Mouse (Mus musculus) mesoderm, embryonic 11.5 days (tissue): ENCODE measurements around the gene Sowaha.
"Not testable (repeated sequence)": the region's sequence is repeated elsewhere in the genome, so short reads cannot be mapped to it uniquely, and the experiment has no call there.

ENCODE experiments used
- DNase-seq: peaks from one replicate; pipeline ENCODE4 v3.0.0-alpha.2; 2012; ENCODE audit warnings: low read depth, low spot score

Sowaha gene

DNA sequence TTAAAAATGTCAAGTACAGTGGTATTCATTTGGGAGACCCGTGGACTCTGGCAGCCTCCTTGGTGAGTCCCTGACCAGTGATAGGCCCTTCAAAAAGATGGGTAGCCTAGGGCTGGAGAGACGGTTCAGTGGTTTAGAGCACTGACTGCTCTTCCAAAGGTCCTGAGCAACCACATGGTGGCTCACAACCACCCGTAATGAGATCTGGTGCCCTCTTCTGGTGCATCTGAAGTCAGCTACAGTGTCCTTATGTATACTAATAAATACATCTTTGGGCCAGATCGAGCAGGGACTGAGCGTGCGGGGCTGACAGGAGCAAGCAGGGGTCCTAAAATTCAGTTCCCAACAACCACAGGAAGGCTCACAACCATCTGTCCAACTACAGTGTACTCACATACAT, 36.2 kb downstream of the Sowaha start:
- DNase-seq, result no peak

DNA sequence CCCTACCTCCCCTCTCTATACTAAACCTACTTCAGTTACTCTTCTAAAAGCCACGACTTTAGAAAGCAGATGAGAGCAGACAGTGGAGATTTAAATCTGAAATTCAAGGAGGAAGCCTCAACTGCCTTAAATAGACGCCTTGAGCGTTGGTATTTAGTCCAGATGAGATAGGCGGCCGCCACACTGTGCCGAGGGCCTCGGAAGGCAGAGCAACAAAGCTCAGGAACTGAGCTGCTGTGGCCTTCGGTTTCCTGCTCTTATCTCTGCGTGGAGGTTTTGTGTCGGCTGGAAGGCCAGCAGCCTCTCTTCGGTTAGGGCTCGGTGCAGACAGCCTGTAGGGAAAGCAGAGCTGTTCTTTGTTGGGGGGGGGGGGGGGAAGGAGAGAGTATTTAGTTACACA, 38.2 kb downstream of the Sowaha start:
- no peak for DNase-seq

DNA sequence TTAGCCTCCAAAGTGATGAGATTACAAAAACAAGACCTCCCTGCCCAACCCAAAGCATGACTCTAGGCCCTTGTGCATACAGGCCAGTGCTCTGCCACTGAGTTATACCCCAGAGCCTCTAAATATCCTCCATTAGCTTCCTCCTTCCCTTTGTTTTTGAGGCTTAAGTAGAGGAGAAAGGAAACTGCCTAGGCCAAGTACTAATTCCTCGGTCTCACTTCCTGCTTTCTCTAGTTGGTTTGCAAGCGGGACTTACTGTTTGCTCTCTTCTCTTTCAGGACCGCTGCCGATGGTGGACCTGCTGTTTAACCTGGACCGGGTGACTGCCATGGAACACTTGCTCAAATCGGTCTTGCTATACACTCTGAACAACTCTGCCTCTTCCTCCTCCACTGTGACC, 43.7 kb downstream of the Sowaha start:
- DNase-seq, result no peak

DNA sequence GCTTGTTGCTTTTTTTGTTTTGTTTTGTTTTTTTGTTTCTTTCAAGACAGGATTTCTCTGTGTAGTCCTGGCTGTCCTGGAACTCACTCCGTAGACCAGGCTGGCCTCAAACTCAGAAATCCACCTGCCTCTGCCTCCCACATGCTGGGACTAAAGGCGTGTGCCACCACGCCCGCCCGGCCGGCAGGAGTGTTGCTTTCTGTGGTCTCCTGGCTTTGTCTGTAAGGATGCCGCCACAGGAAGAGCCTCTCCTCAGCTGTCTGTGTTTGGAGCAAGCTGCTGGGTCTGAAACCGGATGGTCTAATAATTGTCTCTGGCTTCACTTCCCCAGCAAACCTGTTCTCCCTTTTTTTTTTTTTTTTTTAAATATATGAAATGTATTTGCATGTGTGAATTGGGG, 44.6 kb downstream of the Sowaha start:
- no peak for DNase-seq

DNA sequence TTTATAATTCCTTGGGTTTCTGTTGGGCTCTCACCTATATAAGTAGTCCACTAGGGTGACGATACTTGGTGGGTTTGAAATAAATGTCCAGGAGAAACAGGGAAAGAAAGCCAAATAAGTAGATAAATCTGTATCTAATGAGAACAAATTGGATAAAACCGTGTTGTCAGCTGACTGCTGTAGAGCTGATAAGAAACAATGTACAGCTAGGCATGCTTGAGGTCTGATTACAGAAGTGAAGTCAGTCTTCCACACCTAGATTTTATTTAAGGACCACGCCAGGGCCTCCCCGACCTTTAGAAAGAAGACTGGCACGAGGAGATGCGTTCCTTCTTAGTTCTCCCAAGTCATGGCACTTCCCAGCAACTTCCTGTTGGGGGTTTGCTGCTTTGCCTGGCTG, 47.0 kb downstream of the Sowaha start:
- no peak for DNase-seq

DNA sequence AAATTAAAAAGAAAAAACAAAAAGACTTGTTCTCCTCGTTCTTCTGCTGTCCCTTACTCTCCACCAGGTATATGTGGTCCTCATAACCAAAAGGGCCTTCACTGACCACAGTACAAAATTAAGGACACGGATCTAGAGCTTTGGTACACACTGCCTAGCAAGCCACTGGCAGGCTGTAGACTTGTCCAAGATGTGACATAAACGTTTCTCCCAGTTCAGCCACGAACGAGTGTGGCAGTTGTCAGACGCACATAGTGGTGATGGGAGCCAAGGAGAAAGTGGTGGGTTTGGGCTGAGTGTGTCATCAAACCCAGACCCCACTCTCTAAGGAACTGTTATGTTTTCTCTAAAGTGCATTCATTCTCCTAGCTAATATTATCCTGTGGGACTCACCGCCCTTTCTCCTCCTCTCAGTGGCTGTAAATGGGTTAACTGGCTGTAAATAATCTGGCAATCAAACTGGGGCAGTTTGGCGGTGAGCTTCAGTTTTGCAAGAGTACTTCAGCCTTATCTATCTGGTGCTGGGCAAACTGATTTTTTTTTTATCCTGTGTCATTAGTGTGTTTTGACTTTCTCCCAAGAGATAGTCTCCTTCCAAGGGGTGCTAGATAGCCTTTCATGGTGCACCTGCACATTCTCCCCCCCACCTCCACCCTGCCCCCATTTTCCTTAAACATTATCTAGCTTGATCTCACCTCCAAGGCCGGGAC, 48.6 kb downstream of the Sowaha start:
- DNase-seq, result no peak

DNA sequence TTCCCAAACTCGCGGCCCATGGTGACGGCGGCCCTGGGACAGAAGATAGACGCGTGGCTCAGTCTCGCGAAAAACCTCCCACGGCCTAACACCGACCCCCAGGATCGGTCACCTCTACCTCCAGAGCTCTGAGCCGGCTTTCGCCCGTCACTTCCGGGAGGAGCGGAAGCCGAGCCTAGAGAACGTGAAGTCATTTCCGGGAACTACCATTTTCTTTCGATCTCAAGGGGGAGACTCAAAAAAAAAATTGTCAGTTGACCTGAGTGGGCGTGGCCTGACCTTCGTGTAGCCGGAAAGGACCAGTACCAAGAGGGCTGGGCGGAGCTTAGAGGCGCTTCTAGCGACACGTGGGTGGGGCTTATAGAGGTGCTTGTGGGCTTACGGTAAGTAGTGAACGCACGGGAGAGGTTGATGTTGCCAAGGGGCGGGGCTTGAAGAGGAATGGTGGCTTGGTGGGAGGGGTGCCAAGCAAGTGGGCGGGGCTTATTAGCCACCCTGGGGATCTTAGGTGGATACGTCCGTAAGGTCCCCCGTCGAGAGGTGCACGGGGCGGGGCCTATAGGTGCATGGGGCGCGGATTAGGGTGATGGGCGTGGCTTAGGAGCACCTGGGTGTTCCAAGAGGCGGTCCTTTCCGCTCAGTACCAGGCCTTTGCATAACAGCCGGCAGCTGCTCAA, 49.3 kb downstream of the Sowaha start, which contains the start of the genes Uqcrq and Gdf9:
Gene Uqcrq, minus strand, starts transcription at position 162 of the 677 bp plus-strand sequence.
Gene Gdf9, plus strand, starts transcription at position 354 of the 677 bp plus-strand sequence.
- peak; percentile 99 for DNase-seq

DNA sequence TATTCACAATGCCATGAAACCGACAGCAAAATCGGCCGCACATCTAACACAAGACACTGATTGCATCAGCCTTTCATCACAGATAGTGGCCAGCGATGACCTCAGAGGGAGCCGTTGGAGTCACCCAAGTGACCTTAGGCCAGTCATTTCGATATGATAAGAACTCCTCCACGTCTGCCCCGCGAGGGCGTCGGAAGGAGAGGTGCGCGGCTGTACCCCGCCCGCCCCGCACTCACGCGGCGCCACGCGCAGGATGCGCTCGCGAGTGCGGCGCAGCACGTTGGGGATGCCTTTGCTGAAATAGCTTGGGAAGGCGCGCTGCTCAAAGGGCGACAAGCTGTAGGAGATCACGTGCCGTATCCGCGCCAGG, 49.8 kb downstream of the Sowaha start:
- DNase-seq, result no peak

DNA sequence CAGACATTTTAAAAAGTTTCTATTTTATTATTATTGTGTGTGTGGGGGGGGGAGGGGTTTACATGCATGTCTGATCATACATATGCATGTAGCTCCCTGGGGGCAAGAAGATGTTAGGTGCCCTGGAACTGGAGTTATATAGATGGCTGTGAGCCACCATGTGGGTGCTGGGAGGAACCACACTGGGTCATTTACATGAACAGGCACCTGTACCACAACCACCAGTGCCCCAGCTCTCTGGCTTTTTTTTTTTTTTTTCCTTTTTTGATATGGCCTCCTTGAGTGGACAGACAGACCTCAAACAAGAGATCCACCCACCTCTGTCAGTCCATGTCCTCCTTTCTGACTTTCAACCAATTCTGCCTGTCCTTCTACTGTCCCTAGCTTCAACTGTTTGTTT, 50.9 kb downstream of the Sowaha start:
- no peak for DNase-seq

DNA sequence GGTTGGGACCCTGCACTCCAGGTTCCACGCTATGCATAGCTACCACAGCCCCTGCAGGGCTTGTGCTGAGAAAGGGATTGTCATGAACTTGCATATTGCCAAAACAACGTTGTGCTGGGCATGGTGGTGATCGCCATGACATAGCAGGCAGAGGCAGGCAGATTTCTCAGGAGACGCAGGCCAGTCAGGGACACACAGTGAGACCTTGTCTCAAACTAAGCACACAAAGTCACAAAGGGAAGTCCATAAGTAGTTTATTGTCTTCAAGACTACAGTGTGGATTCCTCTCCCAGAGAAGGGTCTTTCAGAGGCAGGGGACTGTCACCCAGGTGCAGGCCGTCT, 51.4 kb downstream of the Sowaha start:
- DNase-seq, result no peak

DNA sequence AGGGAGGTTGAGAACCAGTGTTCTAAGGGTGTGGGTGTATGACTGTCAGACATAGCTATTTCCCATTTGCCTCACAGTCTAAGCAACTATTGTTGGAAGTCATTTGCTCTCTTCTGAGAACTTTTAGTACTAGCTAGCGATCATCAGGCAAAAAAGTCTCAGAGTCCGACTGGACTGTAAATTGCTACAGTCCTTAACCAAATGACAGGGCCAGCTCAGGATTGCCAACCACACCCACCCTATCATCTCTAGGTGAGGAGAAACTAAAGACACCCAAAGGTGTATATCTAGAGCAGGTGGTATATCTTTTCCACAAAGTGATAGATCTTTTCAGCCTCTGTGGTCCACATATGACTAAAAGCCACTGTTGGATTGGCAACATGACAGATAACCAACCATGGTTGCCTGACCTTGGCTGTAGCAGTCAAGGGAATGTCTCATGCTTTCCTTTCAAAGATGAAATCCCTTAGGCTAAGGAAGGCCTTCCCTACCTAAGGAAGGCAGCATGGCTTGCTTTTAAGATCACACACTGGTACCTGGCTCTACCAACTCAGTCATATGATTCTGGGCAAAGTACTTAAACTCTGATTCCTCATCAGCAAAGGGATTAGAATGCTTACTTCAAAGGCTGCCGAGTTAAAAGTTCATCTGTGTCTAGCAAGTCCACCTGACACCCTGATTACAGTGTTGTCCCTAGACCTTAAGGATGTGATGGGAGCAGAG, 51.9 kb downstream of the Sowaha start:
- no peak for DNase-seq

DNA sequence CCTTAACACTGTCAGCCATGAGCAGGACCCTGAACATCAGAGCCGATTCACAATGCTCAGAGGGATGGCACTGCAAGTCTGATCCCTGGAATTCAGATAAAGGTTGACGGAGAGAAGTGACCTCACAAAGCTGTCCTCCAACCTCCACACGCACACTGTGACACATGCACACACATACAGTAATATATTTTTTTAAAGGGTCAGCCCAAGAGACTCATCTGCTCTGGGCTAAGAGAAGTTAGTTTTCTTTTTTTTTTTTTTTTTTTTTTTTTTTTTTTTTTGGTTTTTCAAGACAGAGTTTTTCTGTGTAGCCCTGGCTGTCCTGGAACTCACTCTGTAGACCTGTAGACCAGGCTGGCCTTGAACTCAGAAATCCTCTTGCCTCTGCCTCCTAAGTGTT, 53.2 kb downstream of the Sowaha start:
- not testable (repeated sequence) for DNase-seq
